Mouse (Mus musculus): Measurements from ENCODE around the gene Abcg5. TPM values are rescaled to one million over a fixed set of nuclear protein-coding genes. Genes with fewer than 3 reads are reported as not detected.

The Abcg5 gene
- total RNA-seq, 2 experiments from 2014 or later, result not detected

DNA sequence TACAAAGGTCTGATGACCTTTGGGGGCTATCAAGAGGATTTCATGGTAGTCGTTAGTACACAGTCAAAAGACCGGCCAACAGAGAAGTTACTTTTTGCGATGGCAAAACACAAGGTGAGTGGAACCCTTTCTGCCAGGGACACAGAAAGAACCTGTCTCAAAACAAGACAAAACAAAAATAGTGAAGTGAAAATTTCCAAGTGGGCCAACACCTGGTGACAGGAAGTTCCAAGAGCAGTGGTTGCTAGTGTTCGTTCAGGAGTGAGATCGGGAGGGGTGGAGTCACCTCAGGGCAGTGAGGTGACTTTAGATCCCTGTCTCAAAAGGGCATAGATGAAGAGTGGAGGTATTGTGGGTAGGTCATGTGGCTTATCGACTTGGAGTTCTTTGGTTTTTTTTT, 64.9 kb downstream of the Abcg5 start:
- intact Hi-C loops (cut with DNase I), result no loop called here
- no peak for DNase-seq

DNA sequence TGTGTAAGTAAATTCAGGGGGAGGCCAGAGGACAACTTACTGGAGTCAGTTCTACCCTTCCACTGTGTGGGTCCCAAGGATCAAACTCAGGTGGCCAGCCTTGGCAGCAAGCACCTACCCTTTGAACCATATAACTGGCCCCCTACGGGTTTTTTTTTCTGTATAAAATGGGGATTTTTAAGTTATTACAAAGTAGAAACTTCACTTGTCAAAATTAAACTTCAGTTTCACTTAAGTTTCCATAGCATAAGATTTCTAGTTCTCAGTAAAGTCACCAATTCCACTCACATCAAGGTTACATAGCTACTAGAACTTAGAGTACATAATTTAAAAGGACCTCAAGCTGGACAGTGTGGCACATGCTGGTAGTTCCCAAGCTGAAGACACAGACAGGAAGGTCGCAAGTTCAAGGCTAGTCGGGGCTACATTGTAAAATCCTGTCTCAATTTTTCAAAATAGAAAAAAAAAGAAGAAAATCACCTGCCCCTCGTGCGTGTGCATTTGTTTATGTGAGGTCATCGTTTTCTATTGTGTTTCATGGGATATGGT, 66.2 kb downstream of the Abcg5 start:
- intact Hi-C loops (cut with DNase I), result no loop called here

DNA sequence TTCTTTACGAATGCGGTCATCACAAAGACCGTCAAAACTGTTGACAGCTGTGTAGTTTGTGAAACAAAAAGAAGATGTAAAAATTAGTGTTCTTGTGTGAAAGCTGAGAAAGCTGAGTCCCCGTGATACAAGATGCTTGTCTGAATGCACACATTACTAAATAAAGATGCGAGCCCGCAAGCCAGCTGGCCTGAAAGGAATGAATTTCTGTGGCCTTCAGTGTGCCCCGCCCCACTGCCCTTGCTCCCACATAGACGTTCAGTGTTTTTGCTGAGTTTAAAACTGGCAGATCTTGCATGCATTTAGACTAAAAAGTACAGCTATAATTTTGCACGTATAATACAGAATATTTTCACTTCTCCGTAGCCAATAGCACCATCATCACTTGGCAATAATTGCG, 67.0 kb downstream of the Abcg5 start:
- intact Hi-C loops (cut with DNase I), result no loop called here
- DNase-seq, result no peak

More for the DNA sequence above, 66.2 kb downstream of the Abcg5 start:
- DNase-seq, result no peak

DNA sequence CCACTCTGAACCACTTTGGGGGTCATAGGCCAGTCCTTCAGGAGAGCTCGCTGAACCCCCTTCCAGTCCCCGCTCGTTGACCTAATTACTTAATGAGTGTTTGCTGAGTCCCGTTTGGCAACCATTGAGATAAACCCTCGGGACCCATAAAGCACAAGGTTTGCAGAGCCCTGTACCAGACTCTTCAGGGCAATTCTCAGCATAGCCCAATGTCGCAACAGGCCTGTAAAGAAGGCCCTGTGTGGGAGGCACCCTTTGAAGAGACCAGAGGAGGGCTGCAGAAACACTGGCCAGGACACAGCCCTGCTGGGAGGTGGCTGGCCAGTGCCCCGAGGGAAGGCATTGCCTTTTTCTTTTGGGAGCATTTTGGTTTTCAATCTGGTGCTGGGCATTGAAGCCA, 70.8 kb downstream of the Abcg5 start:
- intact Hi-C loops (cut with DNase I), result no loop called here
- no peak for DNase-seq

DNA sequence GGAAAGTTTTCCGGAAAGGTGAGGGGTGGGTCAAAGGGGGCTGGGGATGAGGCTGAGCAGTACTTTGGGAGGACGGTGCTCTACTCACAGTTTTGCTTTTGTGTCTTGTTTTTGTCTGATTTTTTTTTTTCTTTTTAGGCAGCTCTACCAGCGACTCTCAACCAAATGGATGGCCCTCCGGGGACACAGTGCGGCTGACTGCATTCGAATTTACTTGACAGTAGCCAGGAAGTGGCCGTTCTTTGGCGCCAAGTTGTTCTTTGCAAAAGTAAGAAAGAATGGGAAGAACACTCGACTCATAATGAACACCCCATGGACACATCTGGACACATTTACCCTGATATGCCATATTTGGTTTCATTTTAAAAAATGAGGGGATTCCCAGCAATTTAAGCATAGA, 71.3 kb downstream of the Abcg5 start:
- intact Hi-C loops (cut with DNase I), result no loop called here
- peak in 1 of 2 experiments; percentile 43 for DNase-seq

DNA sequence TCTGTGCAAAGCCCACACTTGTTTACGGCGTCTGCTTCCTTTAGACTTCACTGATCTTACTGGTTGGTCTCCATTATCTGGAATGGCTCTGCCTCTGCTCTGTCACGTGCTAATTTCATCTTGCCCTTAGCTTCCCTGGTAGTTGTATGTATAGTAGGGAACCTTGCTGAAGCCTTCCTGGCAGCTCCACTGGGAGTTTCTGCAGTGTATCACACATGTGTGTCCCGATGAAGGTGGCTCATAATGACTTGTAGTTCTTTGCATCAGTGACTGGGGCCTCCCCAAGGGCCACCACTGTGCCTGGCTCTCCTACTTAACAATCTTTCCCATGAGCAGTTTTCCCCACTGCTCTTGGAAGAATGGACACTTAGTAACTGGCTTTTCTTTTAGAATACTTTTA, 74.2 kb downstream of the Abcg5 start:
- intact Hi-C loops (cut with DNase I), result no loop called here

More for the DNA sequence above, 74.2 kb downstream of the Abcg5 start:
- DNase-seq, result no peak

Other genes with a start within 250 kb of the Abcg5 start
- 10 to 100 TPM in 1 of 2 experiments, 1 to 10 TPM in 1; 9.1 to 10.1 TPM for gene Thada, start 216.8 kb downstream of the Abcg5 start, total RNA-seq (2021)
- gene Plekhh2, start 171.1 kb downstream of the Abcg5 start, total RNA-seq (2021), result 1 to 10 TPM; 4.9 to 6.3 TPM
- 1 to 10 TPM; 2.8 to 4.7 TPM for gene Dync2li1, start 56.5 kb downstream of the Abcg5 start, total RNA-seq (2021)
- not detected for gene Abcg8, start 6.7 kb downstream of the Abcg5 start, total RNA-seq (2021)
- gene Lrpprc, start 107.8 kb upstream of the Abcg5 start, total RNA-seq (2021), result 100 to 1,000 TPM; 150 to 152 TPM

Data from heart, postnatal 14 days (tissue).